Mouse (Mus musculus): ENCODE data around the gene Rnf167. TPM values are rescaled to one million over a fixed set of nuclear protein-coding genes. Genes with fewer than 3 reads are reported as not detected.

Gene Rnf167
- polyA plus RNA-seq, 1 experiment from 2014 or later: 120 TPM

GRCm38 (mm10) chr11:70639976-70640375 lies 7.1 kb upstream of the Rnf167 start:
- no peaks in the 10 kb centered on the region for H3K9me3 ChIP-seq
- 88% methylated on average over 8 of the region's 8 CpGs for WGBS
- no peak overlapping the region for H3K27ac ChIP-seq
- ATAC-seq (ENCODE audit: low FRiP score, low read depth): no peak
- no peak overlapping the region for H3K4me3 ChIP-seq
- H3K9ac ChIP-seq: no peak overlapping the region
- no peaks in the 10 kb centered on the region; the same call in 1 of the 2 replicates for H3K4me1 ChIP-seq
- H3K36me3 ChIP-seq: peaks cover 17% of the 10 kb centered on the region
- H3K27me3 ChIP-seq: no peaks in the 10 kb centered on the region
- no peak overlapping the region for H3K4me2 ChIP-seq (replicated peaks)

GRCm38 (mm10) chr11:70641241-70641640 lies 5.8 kb upstream of the Rnf167 start:
- no peak overlapping the region for H3K9ac ChIP-seq
- no peaks in the 10 kb centered on the region for H3K27me3 ChIP-seq
- peaks cover 12% of the 10 kb centered on the region for H3K4me1 ChIP-seq
- 86% methylated on average over 7 of the region's 7 CpGs for WGBS
- no peak overlapping the region for H3K4me2 ChIP-seq (replicated peaks)
- no peak for ATAC-seq (ENCODE audit: low FRiP score, low read depth)
- no peak overlapping the region for H3K27ac ChIP-seq
- no peaks in the 10 kb centered on the region for H3K9me3 ChIP-seq
- peaks cover 27% of the 10 kb centered on the region for H3K36me3 ChIP-seq
- H3K4me3 ChIP-seq: no peak overlapping the region

- Histone ChIP-seq H3K9me3 (no peaks in the 10 kb centered on the region), H3K4me2 (replicated peaks) (no peak overlapping the region), H3K27ac (no peak overlapping the region), H3K27me3 (no peaks in the 10 kb centered on the region), H3K4me1 (peaks cover 15% of the 10 kb centered on the region), H3K4me3 (no peak overlapping the region), H3K9ac (no peak overlapping the region), H3K36me3 (peaks cover 27% of the 10 kb centered on the region)
- ATAC-seq (ENCODE audit: low FRiP score, low read depth): no peak
- 96% methylated on average over 6 of the region's 6 CpGs for WGBS
Measured at GRCm38 (mm10) chr11:70643051-70643450, 4.0 kb upstream of the Rnf167 start.

GRCm38 (mm10) chr11:70644564-70645103 lies 2.4 kb upstream of the Rnf167 start:
- Histone ChIP-seq H3K9me3 (no peaks in the 10 kb centered on the region), H3K9ac (no peak overlapping the region), H3K4me2 (replicated peaks) (no peak overlapping the region), H3K4me1 (peaks cover 31% of the 10 kb centered on the region), H3K4me3 (no peak overlapping the region), H3K27me3 (no peaks in the 10 kb centered on the region), H3K27ac (no peak overlapping the region), H3K36me3 (peaks cover 42% of the 10 kb centered on the region)
- ATAC-seq (ENCODE audit: low FRiP score, low read depth): no peak
- 97% methylated on average over 8 of the region's 8 CpGs for WGBS

- H3K9me3 ChIP-seq: no peaks in the 10 kb centered on the region
- peak overlapping the region; percentile 77 for H3K4me2 ChIP-seq (replicated peaks)
- peaks cover 52% of the 10 kb centered on the region for H3K36me3 ChIP-seq
- 90% methylated on average over 12 of the region's 12 CpGs for WGBS
- ATAC-seq (ENCODE audit: low FRiP score, low read depth): no peak
- no peaks in the 10 kb centered on the region for H3K27me3 ChIP-seq
- peak overlapping the region; percentile 91 for H3K27ac ChIP-seq
- peak overlapping the region; percentile 91 for H3K4me3 ChIP-seq
- H3K4me1 ChIP-seq: peaks cover 37% of the 10 kb centered on the region
- H3K9ac ChIP-seq: peak overlapping the region; percentile 88
Measured at GRCm38 (mm10) chr11:70645461-70646258, 1.4 kb upstream of the Rnf167 start.

GRCm38 (mm10) chr11:70646259-70646555 lies 828 bp upstream of the Rnf167 start:
- ATAC-seq (ENCODE audit: low FRiP score, low read depth): no peak
- H3K4me1 ChIP-seq: peaks cover 43% of the 10 kb centered on the region
- peak overlapping the region; percentile 77 for H3K4me2 ChIP-seq (replicated peaks)
- no peaks in the 10 kb centered on the region for H3K9me3 ChIP-seq
- peaks cover 57% of the 10 kb centered on the region for H3K36me3 ChIP-seq
- H3K4me3 ChIP-seq: peak overlapping the region; percentile 91
- H3K9ac ChIP-seq: peak overlapping the region; percentile 88
- 32% methylated on average over 3 of the region's 3 CpGs for WGBS
- no peaks in the 10 kb centered on the region for H3K27me3 ChIP-seq
- H3K27ac ChIP-seq: peak overlapping the region; percentile 91

- Histone ChIP-seq H3K9ac (peak overlapping the region; percentile 92), H3K27ac (peak overlapping the region; percentile 90), H3K4me3 (peak overlapping the region; percentile 91), H3K4me1 (peaks cover 58% of the 10 kb centered on the region), H3K9me3 (no peaks in the 10 kb centered on the region), H3K4me2 (replicated peaks) (peak overlapping the region; percentile 99), H3K36me3 (peaks cover 71% of the 10 kb centered on the region), H3K27me3 (no peaks in the 10 kb centered on the region)
- ATAC-seq (ENCODE audit: low FRiP score, low read depth): no peak
- WGBS: 5% methylated on average over 28 of the region's 28 CpGs
Measured at GRCm38 (mm10) chr11:70647716-70648420, 833 bp downstream of the Rnf167 start.

GRCm38 (mm10) chr11:70648512-70648911 lies 1.5 kb downstream of the Rnf167 start:
- peak overlapping the region; percentile 99 for H3K4me2 ChIP-seq (replicated peaks)
- no peak overlapping the region for H3K27ac ChIP-seq
- WGBS: 82% methylated on average over 4 of the region's 4 CpGs
- H3K4me3 ChIP-seq: peak overlapping the region; percentile 91
- no peaks in the 10 kb centered on the region for H3K9me3 ChIP-seq
- no peak for ATAC-seq (ENCODE audit: low FRiP score, low read depth)
- peak overlapping the region; percentile 92 for H3K9ac ChIP-seq
- peaks cover 71% of the 10 kb centered on the region for H3K36me3 ChIP-seq
- peaks cover 61% of the 10 kb centered on the region for H3K4me1 ChIP-seq
- H3K27me3 ChIP-seq: no peaks in the 10 kb centered on the region

GRCm38 (mm10) chr11:70649185-70649734 lies 2.2 kb downstream of the Rnf167 start:
- Histone ChIP-seq H3K4me3 (peak overlapping the region; percentile 91), H3K27me3 (no peaks in the 10 kb centered on the region), H3K4me2 (replicated peaks) (peak overlapping the region; percentile 99), H3K9ac (peak overlapping the region; percentile 92; the same call in 1 of the 2 replicates), H3K4me1 (peaks cover 61% of the 10 kb centered on the region), H3K9me3 (no peaks in the 10 kb centered on the region), H3K27ac (no peak overlapping the region), H3K36me3 (peaks cover 67% of the 10 kb centered on the region)
- no peak for ATAC-seq (ENCODE audit: low FRiP score, low read depth)
- 74% methylated on average over 8 of the region's 8 CpGs for WGBS

GRCm38 (mm10) chr11:70650322-70651175 lies 3.5 kb downstream of the Rnf167 start:
- WGBS: 76% methylated on average over 12 of the region's 12 CpGs
- peak overlapping the region; percentile 97 for H3K4me2 ChIP-seq (replicated peaks)
- peaks cover 54% of the 10 kb centered on the region for H3K36me3 ChIP-seq
- ATAC-seq (ENCODE audit: low FRiP score, low read depth): no peak
- no peak overlapping the region for H3K9ac ChIP-seq
- peaks cover 56% of the 10 kb centered on the region for H3K4me1 ChIP-seq
- no peak overlapping the region for H3K27ac ChIP-seq
- H3K27me3 ChIP-seq: no peaks in the 10 kb centered on the region
- peak overlapping the region; percentile 100; the same call in 1 of the 2 replicates for H3K4me3 ChIP-seq
- no peaks in the 10 kb centered on the region for H3K9me3 ChIP-seq

- Histone ChIP-seq H3K27ac (no peak overlapping the region), H3K9me3 (no peaks in the 10 kb centered on the region), H3K9ac (peak overlapping the region; percentile 14; the same call in 1 of the 2 replicates), H3K36me3 (peaks cover 50% of the 10 kb centered on the region), H3K4me3 (peak overlapping the region; percentile 100), H3K4me2 (replicated peaks) (peak overlapping the region; percentile 97), H3K4me1 (peaks cover 56% of the 10 kb centered on the region), H3K27me3 (no peaks in the 10 kb centered on the region)
- no peak for ATAC-seq (ENCODE audit: low FRiP score, low read depth)
- WGBS: 76% methylated on average over 2 of the region's 2 CpGs
Measured at GRCm38 (mm10) chr11:70651391-70651790, 4.4 kb downstream of the Rnf167 start.

Measured in limb, embryonic 13.5 days (tissue).